Mouse (Mus musculus): Measurements from ENCODE around the gene Nts. TPM values are rescaled to one million over a fixed set of nuclear protein-coding genes. Genes with fewer than 3 reads are reported as not detected.

Nts gene
- 0.51 and 0.89 TPM in 2 replicates for polyA plus RNA-seq (2015; fragmentation: Nextera tagmentation; extraction: Ambion mirVana)

- Histone ChIP-seq H3K9ac (no peak within 1 kb of the TSS), H3K4me1 (no peaks in the 10 kb centered on the region), H3K4me3 (replicated peaks) (no peak within 1 kb of the TSS), H3K27me3 (replicated peaks) (no peaks in the 10 kb centered on the region), H3K36me3 (no peaks in the 10 kb centered on the region), H3K9me3 (no peaks in the 10 kb centered on the region), H3K27ac (no peak within 1 kb of the TSS), H3K4me2 (no peak within 1 kb of the TSS)
- no peak for ATAC-seq (ENCODE audit: insufficient read depth, low FRiP score, low read depth)
- 12% methylated on average over 3 of the region's 3 CpGs for WGBS
Measured at GRCm38 (mm10) chr10:102490386-102490785, at the start of gene Nts. TSS of gene Nts (minus strand) at chr10:102490486.

GRCm38 (mm10) chr10:102527901-102528300, 37.6 kb upstream of the Nts start:
- no peak overlapping the region for H3K4me3 ChIP-seq (replicated peaks)
- H3K9ac ChIP-seq, result no peak overlapping the region
- no peaks in the 10 kb centered on the region for H3K27me3 ChIP-seq (replicated peaks)
- no peaks in the 10 kb centered on the region for H3K4me1 ChIP-seq
- 27% methylated on average over 3 of the region's 3 CpGs for WGBS
- no peak overlapping the region for H3K27ac ChIP-seq
- peak; percentile 88 for ATAC-seq (ENCODE audit: insufficient read depth, low FRiP score, low read depth)
- H3K36me3 ChIP-seq, result no peaks in the 10 kb centered on the region
- H3K9me3 ChIP-seq, result no peaks in the 10 kb centered on the region
- no peak overlapping the region for H3K4me2 ChIP-seq

GRCm38 (mm10) chr10:102514159-102514558, 23.9 kb upstream of the Nts start:
- Histone ChIP-seq H3K27ac (no peak overlapping the region), H3K4me1 (no peaks in the 10 kb centered on the region), H3K27me3 (replicated peaks) (no peaks in the 10 kb centered on the region), H3K9ac (no peak overlapping the region), H3K36me3 (no peaks in the 10 kb centered on the region), H3K4me3 (replicated peaks) (no peak overlapping the region), H3K4me2 (no peak overlapping the region), H3K9me3 (no peaks in the 10 kb centered on the region)
- 0% methylated on average over 1 of the region's 1 CpGs for WGBS
- no peak for ATAC-seq (ENCODE audit: insufficient read depth, low FRiP score, low read depth)

- Histone ChIP-seq H3K27me3 (replicated peaks) (no peaks in the 10 kb centered on the region), H3K4me3 (replicated peaks) (peak within 1 kb of the TSS; percentile 31), H3K27ac (peak within 1 kb of the TSS; percentile 77), H3K4me1 (no peaks in the 10 kb centered on the region), H3K9ac (no peak within 1 kb of the TSS), H3K36me3 (no peaks in the 10 kb centered on the region), H3K9me3 (no peaks in the 10 kb centered on the region), H3K4me2 (peak within 1 kb of the TSS; percentile 29)
- peak; percentile 93 for ATAC-seq (ENCODE audit: insufficient read depth, low FRiP score, low read depth)
- 2% methylated on average over 5 of the region's 5 CpGs for WGBS
Measured at GRCm38 (mm10) chr10:102511807-102512461, 21.6 kb upstream of the Nts start, which contains the start of gene Rassf9. TSS of gene Rassf9 (plus strand) at chr10:102512222.

- ATAC-seq (ENCODE audit: insufficient read depth, low FRiP score, low read depth), result no peak
- WGBS, result 45% methylated on average over 3 of the region's 3 CpGs
- H3K9me3 ChIP-seq, result no peaks in the 10 kb centered on the region
- no peak overlapping the region for H3K9ac ChIP-seq
- H3K27ac ChIP-seq, result peak overlapping the region; percentile 77
- no peaks in the 10 kb centered on the region for H3K36me3 ChIP-seq
- no peak overlapping the region for H3K4me3 ChIP-seq (replicated peaks)
- peak overlapping the region; percentile 28 for H3K4me2 ChIP-seq
- no peaks in the 10 kb centered on the region for H3K27me3 ChIP-seq (replicated peaks)
- no peaks in the 10 kb centered on the region for H3K4me1 ChIP-seq
Measured at GRCm38 (mm10) chr10:102511461-102511806, 21.1 kb upstream of the Nts start.

- Histone ChIP-seq H3K9me3 (no peaks in the 10 kb centered on the region), H3K36me3 (no peaks in the 10 kb centered on the region), H3K4me3 (replicated peaks) (no peak overlapping the region), H3K27ac (no peak overlapping the region), H3K4me2 (no peak overlapping the region), H3K9ac (no peak overlapping the region), H3K27me3 (replicated peaks) (no peaks in the 10 kb centered on the region), H3K4me1 (no peaks in the 10 kb centered on the region)
- WGBS, result 62% methylated on average over 4 of the region's 4 CpGs
- ATAC-seq (ENCODE audit: insufficient read depth, low FRiP score, low read depth), result no peak
Measured at GRCm38 (mm10) chr10:102507386-102507785, 17.1 kb upstream of the Nts start.

- Histone ChIP-seq H3K4me3 (replicated peaks) (no peak overlapping the region), H3K27ac (no peak overlapping the region), H3K9ac (no peak overlapping the region), H3K4me2 (no peak overlapping the region), H3K9me3 (no peaks in the 10 kb centered on the region), H3K27me3 (replicated peaks) (no peaks in the 10 kb centered on the region), H3K36me3 (no peaks in the 10 kb centered on the region), H3K4me1 (no peaks in the 10 kb centered on the region)
- WGBS, result 27% methylated on average over 4 of the region's 4 CpGs
- no peak for ATAC-seq (ENCODE audit: insufficient read depth, low FRiP score, low read depth)
Measured at GRCm38 (mm10) chr10:102498754-102499153, 8.5 kb upstream of the Nts start.

- no peaks in the 10 kb centered on the region for H3K4me1 ChIP-seq
- H3K9ac ChIP-seq, result no peak overlapping the region
- H3K27me3 ChIP-seq (replicated peaks), result no peaks in the 10 kb centered on the region
- no peak overlapping the region for H3K27ac ChIP-seq
- 7% methylated on average over 3 of the region's 3 CpGs for WGBS
- no peak for ATAC-seq (ENCODE audit: insufficient read depth, low FRiP score, low read depth)
- no peaks in the 10 kb centered on the region for H3K9me3 ChIP-seq
- H3K36me3 ChIP-seq, result no peaks in the 10 kb centered on the region
- no peak overlapping the region for H3K4me3 ChIP-seq (replicated peaks)
- no peak overlapping the region for H3K4me2 ChIP-seq
Measured at GRCm38 (mm10) chr10:102491792-102492191, 1.5 kb upstream of the Nts start.

GRCm38 (mm10) chr10:102469412-102469811, 20.9 kb downstream of the Nts start:
- no peaks in the 10 kb centered on the region for H3K27me3 ChIP-seq (replicated peaks)
- H3K4me1 ChIP-seq, result no peaks in the 10 kb centered on the region
- no peaks in the 10 kb centered on the region for H3K36me3 ChIP-seq
- H3K4me3 ChIP-seq (replicated peaks), result no peak overlapping the region
- no peak overlapping the region for H3K4me2 ChIP-seq
- no peak for ATAC-seq (ENCODE audit: insufficient read depth, low FRiP score, low read depth)
- no peak overlapping the region for H3K27ac ChIP-seq
- 77% methylated on average over 2 of the region's 2 CpGs for WGBS
- no peaks in the 10 kb centered on the region for H3K9me3 ChIP-seq
- H3K9ac ChIP-seq, result no peak overlapping the region

- Histone ChIP-seq H3K27ac (no peak overlapping the region), H3K27me3 (replicated peaks) (no peaks in the 10 kb centered on the region), H3K4me1 (no peaks in the 10 kb centered on the region), H3K36me3 (no peaks in the 10 kb centered on the region), H3K9ac (no peak overlapping the region), H3K9me3 (no peaks in the 10 kb centered on the region), H3K4me3 (replicated peaks) (no peak overlapping the region), H3K4me2 (no peak overlapping the region)
- 11% methylated on average over 7 of the region's 7 CpGs for WGBS
- ATAC-seq (ENCODE audit: insufficient read depth, low FRiP score, low read depth), result no peak; the same call in 1 of the 2 replicates
Measured at GRCm38 (mm10) chr10:102451756-102452155, 38.5 kb downstream of the Nts start.

- no peak for ATAC-seq (ENCODE audit: insufficient read depth, low FRiP score, low read depth)
- no peaks in the 10 kb centered on the region for H3K27me3 ChIP-seq (replicated peaks)
- WGBS, result 3% methylated on average over 7 of the region's 7 CpGs
Measured at GRCm38 (mm10) chr10:102449449-102449848, 40.8 kb downstream of the Nts start.

GRCm38 (mm10) chr10:102444912-102445556, 45.3 kb downstream of the Nts start:
- Histone ChIP-seq H3K9me3 (no peaks in the 10 kb centered on the region), H3K9ac (no peak overlapping the region), H3K27me3 (replicated peaks) (no peaks in the 10 kb centered on the region), H3K4me1 (no peaks in the 10 kb centered on the region), H3K4me2 (no peak overlapping the region), H3K27ac (no peak overlapping the region), H3K4me3 (replicated peaks) (no peak overlapping the region), H3K36me3 (no peaks in the 10 kb centered on the region)
- no peak for ATAC-seq (ENCODE audit: insufficient read depth, low FRiP score, low read depth)
- 25% methylated on average over 2 of the region's 2 CpGs for WGBS

More at GRCm38 (mm10) chr10:102449449-102449848, 40.8 kb downstream of the Nts start:
- H3K36me3 ChIP-seq, result no peaks in the 10 kb centered on the region
- H3K4me2 ChIP-seq, result no peak overlapping the region
- no peak overlapping the region for H3K4me3 ChIP-seq (replicated peaks)
- no peak overlapping the region for H3K9ac ChIP-seq
- H3K9me3 ChIP-seq, result no peaks in the 10 kb centered on the region
- H3K4me1 ChIP-seq, result no peaks in the 10 kb centered on the region
- H3K27ac ChIP-seq, result no peak overlapping the region

Measured in stomach, embryonic 15.5 days (tissue).